ENCODE assay signal across 29 mouse cellular contexts in genomic region chr7:128065547-128065946, GRCm38 (mm10). TPM values are rescaled to one million over a fixed set of nuclear protein-coding genes. Genes with fewer than 3 reads are reported as not detected.
DNase-seq lines count a peak whose midpoint lies in the region; ATAC-seq and TF ChIP-seq lines count a peak whose summit lies in the region.
"Had no signal": no experiment of that assay in that cellular context is flagged by ENCODE, and none has a peak within 500 bp of the region (broad histone marks: within the 10 kb centered on the region; RNA-seq: fewer than 3 reads in every experiment).

No protein-coding gene starts in this region.

- H3K4me2 ChIP-seq in hindbrain, embryonic 16.5 days (ENCODE audit: low read length): no peak overlapping the region
- H3K4me2 ChIP-seq: heart, embryonic 13.5 days; hindbrain, embryonic 15.5 days; liver, embryonic 13.5 days; lung, embryonic 15.5 days; midbrain, embryonic 12.5 days; stomach, embryonic 15.5 days had no signal

- no peak for TF ChIP-seq POLR2A in MEL (IDR thresholded peaks at IDR 0.05; ENCODE audit: control insufficient read depth in 1 of 2, insufficient read depth in 1 of 2, low read depth in 1 of 2, low read length in 2 of 2, poor library complexity in 1 of 2)
- TF ChIP-seq POLR2A in kidney, adult 2 months (IDR thresholded peaks at IDR 0.05; ENCODE audit: low read depth, low read length): no peak

- TF ChIP-seq EP300 in MEL (IDR thresholded peaks at IDR 0.05; ENCODE audit: low read depth in 1 of 2, low read length in 2 of 2): peak; percentile 6 to 24; a peak in 1 of 4 replicates

- H3K27ac ChIP-seq in MEL (ENCODE audit: control insufficient read depth, low read depth, low read length): no peak overlapping the region
- H3K27ac ChIP-seq in hindbrain, embryonic 16.5 days (ENCODE audit: low read depth, low read length): no peak overlapping the region
- H3K27ac ChIP-seq in kidney, adult 2 months (ENCODE audit: insufficient read depth, low read depth, low read length): no peak overlapping the region
- H3K27ac ChIP-seq: heart, embryonic 13.5 days; hindbrain, embryonic 15.5 days; left cerebral cortex, adult 2 months; limb, embryonic 10.5 days; liver, embryonic 13.5 days; lung, embryonic 15.5 days; midbrain, embryonic 12.5 days; stomach, embryonic 15.5 days had no signal

- H3K27me3 ChIP-seq in MEL (ENCODE audit: control insufficient read depth in 1 of 2, insufficient read depth in 2 of 2, low read length in 2 of 2): peaks cover 0 to 4% of the 10 kb centered on the region in 2 experiments; a peak in 3 of 4 replicates
- H3K27me3 ChIP-seq in megakaryocyte, embryonic 14.5 days (replicated peaks): peaks cover 12% of the 10 kb centered on the region
- H3K27me3 ChIP-seq in hindbrain, embryonic 16.5 days (replicated peaks; ENCODE audit: control insufficient read depth, insufficient read depth, low read length): no peaks in the 10 kb centered on the region
- no peaks in the 10 kb centered on the region for H3K27me3 ChIP-seq in kidney, adult 2 months (replicated peaks; ENCODE audit: control insufficient read depth, insufficient read depth, low read length)
- H3K27me3 ChIP-seq: hindbrain, embryonic 15.5 days; liver, embryonic 13.5 days; lung, embryonic 15.5 days; midbrain, embryonic 12.5 days; stomach, embryonic 15.5 days had no signal

- H3K4me3 ChIP-seq in MEL (ENCODE audit: control insufficient read depth in 1 of 2, insufficient read depth in 1 of 2, low read depth in 2 of 2, low read length in 2 of 2): peak overlapping the region in 1 of 2 experiments; percentile 9; a peak in 2 of 4 replicates
- H3K4me3 ChIP-seq in megakaryocyte, embryonic 14.5 days (replicated peaks): peak overlapping the region; percentile 7
- H3K4me3 ChIP-seq in hindbrain, embryonic 16.5 days (ENCODE audit: low read length): no peak overlapping the region
- H3K4me3 ChIP-seq in kidney, adult 2 months (ENCODE audit: insufficient read depth, low read depth, low read length): no peak overlapping the region
- H3K4me3 ChIP-seq: heart, embryonic 13.5 days; hindbrain, embryonic 15.5 days; left cerebral cortex, adult 2 months; limb, embryonic 10.5 days; liver, embryonic 13.5 days; lung, embryonic 15.5 days; midbrain, embryonic 12.5 days; stomach, embryonic 15.5 days had no signal

- ATAC-seq in hindbrain, embryonic 16.5 days: no peak
- ATAC-seq: intestine, postnatal 0 days had no signal

- H3K9ac ChIP-seq in MEL (ENCODE audit: control insufficient read depth, low read depth, low read length, poor library complexity, severe bottlenecking): 0 out of 2 replicates have a peak overlapping the region, but pooled peaks have one; percentile 17
- H3K9ac ChIP-seq in hindbrain, embryonic 16.5 days (ENCODE audit: low read depth, low read length): no peak overlapping the region
- H3K9ac ChIP-seq: heart, embryonic 13.5 days; hindbrain, embryonic 15.5 days; liver, embryonic 13.5 days; lung, embryonic 15.5 days; midbrain, embryonic 12.5 days; stomach, embryonic 15.5 days had no signal

- DNase-seq in layer of hippocampus, adult 9-11 months: peak; percentile 38
- DNase-seq in layer of hippocampus, postnatal 25 days (ENCODE audit: extremely low spot score in 1 of 2, low spot score in 1 of 2): no peak
- peak; percentile 77 for DNase-seq in MEL (ENCODE audit: low read depth, low spot score)
- DNase-seq in brain, adult 2 months (ENCODE audit: low read depth, low spot score): peak; percentile 8
- DNase-seq in kidney, adult 2 months: no peak
- no peak for DNase-seq in kidney, adult 11 months
- DNase-seq: adrenal gland, postnatal 10 days; cerebellum, adult 18-20 months; cerebellum, postnatal 36 days; kidney, postnatal 14 days; liver, embryonic 13.5 days; right cerebral cortex, postnatal 25 days; thymus, adult 18-20 months had no signal

- no peak; the same call in 1 of the 2 replicates for TF ChIP-seq RAD21 in MEL (IDR thresholded peaks at IDR 0.05; ENCODE audit: low read depth, low read length)

- H3K79me2 ChIP-seq in MEL (ENCODE audit: control insufficient read depth, insufficient read depth, low read length, poor library complexity): no peaks in the 10 kb centered on the region

- no peaks in the 10 kb centered on the region for H3K9me3 ChIP-seq in MEL (replicated peaks; ENCODE audit: insufficient read depth, low read length)
- peaks cover 11% of the 10 kb centered on the region; the same call in 1 of the 2 replicates for H3K9me3 ChIP-seq in megakaryocyte, embryonic 14.5 days
- H3K9me3 ChIP-seq in hindbrain, embryonic 16.5 days (ENCODE audit: control insufficient read depth, low read length): no peaks in the 10 kb centered on the region
- H3K9me3 ChIP-seq: G1E; heart, embryonic 13.5 days; hindbrain, embryonic 15.5 days; limb, embryonic 10.5 days; liver, embryonic 13.5 days; lung, embryonic 15.5 days; midbrain, embryonic 12.5 days; stomach, embryonic 15.5 days had no signal

- H3K4me1 ChIP-seq in MEL (ENCODE audit: control insufficient read depth in 1 of 2, insufficient read depth in 2 of 2, low read length in 2 of 2): peaks cover 0 to 3% of the 10 kb centered on the region in 2 experiments; a peak in 1 of 4 replicates
- H3K4me1 ChIP-seq in megakaryocyte, embryonic 14.5 days: peaks cover 12% of the 10 kb centered on the region; the same call in 1 of the 2 replicates
- H3K4me1 ChIP-seq in hindbrain, embryonic 16.5 days (ENCODE audit: control insufficient read depth, insufficient read depth, low read depth, low read length): no peaks in the 10 kb centered on the region
- no peaks in the 10 kb centered on the region for H3K4me1 ChIP-seq in kidney, adult 2 months (ENCODE audit: control insufficient read depth, insufficient read depth, low read length)
- H3K4me1 ChIP-seq: heart, embryonic 13.5 days; hindbrain, embryonic 15.5 days; limb, embryonic 10.5 days; liver, embryonic 13.5 days; lung, embryonic 15.5 days; midbrain, embryonic 12.5 days; stomach, embryonic 15.5 days had no signal

- no peak for TF ChIP-seq CTCF in MEL (IDR thresholded peaks at IDR 0.05 in 2 of 3, conservative IDR thresholded peaks at IDR 0.05 in 1 of 3; ENCODE audit: control insufficient read depth in 1 of 3, insufficient read depth in 1 of 3, low read depth in 2 of 3, low read length in 3 of 3, poor library complexity in 1 of 3, severe bottlenecking in 1 of 3)
- no peak for TF ChIP-seq CTCF in kidney, adult 2 months (conservative IDR thresholded peaks at IDR 0.05; ENCODE audit: insufficient read depth, insufficient read length, low read depth, low read length)

- 79% methylated on average over 5 of the region's 5 CpGs for WGBS in hindbrain, embryonic 16.5 days
- 75% methylated on average over 5 of the region's 5 CpGs for WGBS in kidney, adult 2 months

- no peaks in the 10 kb centered on the region; a peak in 1 of 4 replicates for H3K36me3 ChIP-seq in MEL (ENCODE audit: control insufficient read depth in 1 of 2, insufficient read depth in 2 of 2, low read length in 2 of 2)
- no peaks in the 10 kb centered on the region for H3K36me3 ChIP-seq in megakaryocyte, embryonic 14.5 days (replicated peaks; ENCODE audit: low read length)
- H3K36me3 ChIP-seq in hindbrain, embryonic 16.5 days (ENCODE audit: control insufficient read depth, insufficient read depth, low read length): no peaks in the 10 kb centered on the region
- H3K36me3 ChIP-seq in kidney, adult 2 months (ENCODE audit: control insufficient read depth, insufficient read depth, low read length): no peaks in the 10 kb centered on the region
- H3K36me3 ChIP-seq: G1E; heart, embryonic 13.5 days; hindbrain, embryonic 15.5 days; limb, embryonic 10.5 days; liver, embryonic 13.5 days; lung, embryonic 15.5 days; midbrain, embryonic 12.5 days; stomach, embryonic 15.5 days had no signal

TF ChIP-seq in MEL, 35 proteins besides CTCF, POLR2A, EP300 and RAD21 (continues in another document):
- TF ChIP-seq ZC3H11A (IDR thresholded peaks at IDR 0.05; ENCODE audit: low read depth, low read length) (no peak), GATA1 (IDR thresholded peaks at IDR 0.05; ENCODE audit: low read depth, low read length) (peak; percentile 49), E2F4 (IDR thresholded peaks at IDR 0.05; ENCODE audit: borderline replicate concordance, low read depth, low read length) (no peak), MXI1 (IDR thresholded peaks at IDR 0.05; ENCODE audit: low read depth, low read length) (peak; percentile 58; the same call in 1 of the 2 replicates), HCFC1 (IDR thresholded peaks at IDR 0.05; ENCODE audit: low read depth, low read length) (no peak), CHD1 (IDR thresholded peaks at IDR 0.05; ENCODE audit: low read depth, low read length) (no peak), SMC3 (IDR thresholded peaks at IDR 0.05; ENCODE audit: low read depth, low read length) (no peak), BHLHE40 (IDR thresholded peaks at IDR 0.05; ENCODE audit: borderline replicate concordance, low read depth, low read length) (no peak), POLR2AphosphoS2 (IDR thresholded peaks at IDR 0.05; ENCODE audit: low read length) (no peak), NELFE (IDR thresholded peaks at IDR 0.05; ENCODE audit: low read depth, low read length) (no peak), ZNF384 (IDR thresholded peaks at IDR 0.05; ENCODE audit: low read depth, low read length) (no peak), SIN3A (IDR thresholded peaks at IDR 0.05; ENCODE audit: low read length) (peak; percentile 57), JUND (IDR thresholded peaks at IDR 0.05; ENCODE audit: low read depth, low read length) (no peak), TCF12 (IDR thresholded peaks at IDR 0.05; ENCODE audit: low read depth, low read length) (0 out of 2 replicates have a peak, but pooled peaks have one; percentile 8), TAL1 (IDR thresholded peaks at IDR 0.05; ENCODE audit: low read length) (no peak), UBTF (IDR thresholded peaks at IDR 0.05; ENCODE audit: borderline replicate concordance, insufficient read depth, low read depth, low read length) (no peak)

RNA-seq across cellular contexts. Expression of gene Gm49368, which starts 3.1 kb away (rescaled TPM):
- total RNA-seq in layer of hippocampus, postnatal 25 days (2021): not detected
- not detected in 2 replicates for total RNA-seq in MEL (2012; rRNA removed)
- polyA plus RNA-seq in MEL (2012; ENCODE audit: insufficient read depth in 1 of 2, insufficient read length in 2 of 2, low read depth in 1 of 2, low replicate concordance in 2 of 2, missing spikeins in 1 of 2): not detected
- not detected in 2 replicates for polyA plus RNA-seq in megakaryocyte, embryonic 14.5 days (2012; ENCODE audit: insufficient read depth, low replicate concordance)
- polyA plus RNA-seq in hindbrain, embryonic 16.5 days (2015; fragmentation: Nextera tagmentation; extraction: Ambion mirVana): not detected in 2 replicates
- polyA plus RNA-seq in kidney, adult 2 months (2012; rRNA removed): not detected in 2 replicates
- total RNA-seq: G1E; gastrocnemius, adult 8-10 months; heart, adult 18-20 months; heart, postnatal 25 days; left cerebral cortex, adult 2 months had no signal
- polyA plus RNA-seq: forebrain, embryonic 11.5 days; G1E; heart, embryonic 13.5 days; hindbrain, embryonic 15.5 days; intestine, postnatal 0 days; limb, embryonic 10.5 days; liver, embryonic 13.5 days; lung, embryonic 15.5 days; midbrain, embryonic 12.5 days; neural tube, embryonic 14.5 days; stomach, embryonic 15.5 days had no signal

RNA-seq across cellular contexts. Expression of gene Itgam, which starts 3.1 kb away (rescaled TPM):
- total RNA-seq in layer of hippocampus, postnatal 25 days (2021): 10 to 100 TPM; 13.1 to 13.9 TPM
- not detected in 2 replicates for total RNA-seq in MEL (2012; rRNA removed)
- polyA plus RNA-seq in MEL (2012; ENCODE audit: insufficient read depth in 1 of 2, insufficient read length in 2 of 2, low read depth in 1 of 2, low replicate concordance in 2 of 2, missing spikeins in 1 of 2): not detected
- 0.69 and 6.0 TPM in 2 replicates for polyA plus RNA-seq in megakaryocyte, embryonic 14.5 days (2012; ENCODE audit: insufficient read depth, low replicate concordance)
- polyA plus RNA-seq in hindbrain, embryonic 16.5 days (2015; fragmentation: Nextera tagmentation; extraction: Ambion mirVana): 0.94 and 1.0 TPM in 2 replicates
- polyA plus RNA-seq in kidney, adult 2 months (2012; rRNA removed): 2.4 and 7.0 TPM in 2 replicates

Comparison
In these comparisons a context has a peak if more than half of its experiments do, and no peak if none do; other contexts are left out.
1. DNase-seq: peak in layer of hippocampus, adult 9-11 months (single experiment), MEL (single experiment) and brain, adult 2 months (single experiment); none in layer of hippocampus, postnatal 25 days (0 of 2), kidney, adult 2 months (single experiment) and kidney, adult 11 months (single experiment).